Mouse (Mus musculus) adrenal gland, adult 18-20 months (tissue): ENCODE measurements at regions not wholly inside any gene's neighbourhood (a gene's known extent, or its start where the extent isn't known, plus 50 kb on each side); places are given as distances from the start of the nearest gene placed in this dataset.

Experiments
- DNase-seq, 2 experiments: peaks; one replicate each; pipeline ENCODE4 v3.0.0; 2021 to 2022; ENCODE audit warnings: low spot score in 2 of 2

DNA sequence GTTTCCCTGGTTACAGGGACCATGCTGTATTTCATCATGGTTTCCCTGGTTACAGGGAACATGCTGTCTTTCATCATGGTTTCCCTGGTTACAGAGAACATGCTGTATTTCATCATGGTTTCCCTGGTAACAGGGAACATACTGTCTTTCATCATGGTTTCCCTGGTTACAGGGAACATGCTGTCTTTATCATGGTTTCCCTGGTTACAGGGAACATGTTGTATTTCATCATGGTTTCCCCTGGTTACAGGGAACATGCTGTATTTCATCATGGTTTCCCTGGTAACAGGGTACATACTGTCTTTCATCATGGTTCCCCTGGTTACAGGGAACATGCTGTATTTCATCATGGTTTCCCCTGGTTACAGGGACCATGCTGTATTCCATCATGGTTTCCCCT lies 1579.5 kb downstream of the 4930444P10Rik start:
- DNase-seq: no peak

DNA sequence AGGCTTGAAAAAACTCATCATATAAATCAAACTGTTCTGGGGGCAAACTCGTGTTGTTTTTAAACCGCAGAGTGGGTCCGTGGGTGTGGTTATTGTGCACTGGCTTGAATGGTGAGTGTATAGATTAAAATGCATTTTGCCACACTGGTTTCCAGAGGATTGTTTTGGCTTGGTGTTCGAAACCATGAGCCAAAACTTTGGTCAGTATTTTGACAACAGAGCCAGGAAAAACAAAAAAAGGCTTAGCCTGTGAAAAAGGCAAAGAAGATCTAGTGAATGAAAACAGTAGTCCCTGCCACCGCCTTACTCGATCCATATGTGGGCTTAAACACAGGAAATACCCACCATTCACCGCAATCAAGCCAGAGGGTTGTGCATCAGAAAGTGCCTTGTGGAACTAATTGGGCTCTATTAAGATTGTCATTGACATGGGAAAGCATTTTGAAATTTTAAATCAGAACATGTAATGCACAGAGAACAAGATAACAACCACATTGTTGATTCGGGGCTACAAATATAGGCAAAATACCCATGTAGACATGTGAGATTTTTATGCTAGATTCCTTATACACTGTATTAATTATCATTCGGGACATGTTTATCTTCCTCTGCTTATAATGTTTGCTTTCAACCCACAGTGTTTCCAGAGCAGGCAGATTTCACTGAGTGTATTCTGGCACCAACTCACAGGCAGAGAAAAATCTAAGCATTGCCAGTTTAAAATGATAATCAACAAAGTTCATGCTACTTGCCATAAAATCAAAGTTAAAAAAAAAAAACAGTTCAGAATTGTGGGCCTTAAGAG lies 1580.4 kb downstream of the 4930444P10Rik start:
- DNase-seq: no peak

DNA sequence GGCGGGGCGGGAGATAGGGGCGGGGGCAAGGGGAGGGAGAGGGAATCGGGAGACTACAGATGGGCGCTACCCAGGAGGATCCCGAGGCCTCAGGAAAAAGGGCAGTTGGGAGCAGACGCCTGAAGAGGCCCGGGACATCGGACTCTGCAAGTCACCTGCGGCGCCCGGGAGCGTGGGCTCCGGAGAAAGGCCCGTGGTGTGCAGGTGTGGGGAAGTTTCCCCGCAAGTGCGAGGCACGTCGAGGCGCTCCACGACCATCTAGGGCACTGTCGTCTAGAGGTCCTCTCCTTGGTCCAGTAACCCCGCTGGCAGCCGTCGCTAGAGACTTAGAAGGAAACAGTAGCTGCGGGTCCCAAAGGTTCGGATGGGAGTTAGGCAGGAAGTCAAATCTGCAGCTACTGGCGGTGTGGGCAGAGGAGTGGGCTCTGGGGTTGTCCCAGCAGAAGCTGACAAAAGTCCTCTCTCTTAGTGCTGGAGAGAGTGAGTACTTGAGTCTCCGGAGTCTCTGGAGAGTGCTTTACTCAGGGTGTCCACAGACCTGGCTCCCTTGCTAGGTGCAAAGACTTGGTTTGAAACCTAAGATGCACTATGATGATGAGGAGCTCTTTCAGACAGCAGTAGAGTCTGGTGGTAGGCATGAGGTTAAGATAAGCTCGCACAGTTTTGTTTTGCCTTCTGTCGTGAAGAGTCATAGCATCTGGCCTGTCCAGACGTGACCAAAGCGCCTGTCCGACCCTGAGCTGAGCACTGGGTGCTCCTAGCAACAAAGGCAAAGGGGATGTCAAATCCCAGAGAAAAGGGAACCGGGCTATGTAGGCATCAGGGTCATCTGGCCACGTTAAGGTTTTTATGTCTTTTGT lies 1586.1 kb downstream of the 4930444P10Rik start:
- no peak for DNase-seq

DNA sequence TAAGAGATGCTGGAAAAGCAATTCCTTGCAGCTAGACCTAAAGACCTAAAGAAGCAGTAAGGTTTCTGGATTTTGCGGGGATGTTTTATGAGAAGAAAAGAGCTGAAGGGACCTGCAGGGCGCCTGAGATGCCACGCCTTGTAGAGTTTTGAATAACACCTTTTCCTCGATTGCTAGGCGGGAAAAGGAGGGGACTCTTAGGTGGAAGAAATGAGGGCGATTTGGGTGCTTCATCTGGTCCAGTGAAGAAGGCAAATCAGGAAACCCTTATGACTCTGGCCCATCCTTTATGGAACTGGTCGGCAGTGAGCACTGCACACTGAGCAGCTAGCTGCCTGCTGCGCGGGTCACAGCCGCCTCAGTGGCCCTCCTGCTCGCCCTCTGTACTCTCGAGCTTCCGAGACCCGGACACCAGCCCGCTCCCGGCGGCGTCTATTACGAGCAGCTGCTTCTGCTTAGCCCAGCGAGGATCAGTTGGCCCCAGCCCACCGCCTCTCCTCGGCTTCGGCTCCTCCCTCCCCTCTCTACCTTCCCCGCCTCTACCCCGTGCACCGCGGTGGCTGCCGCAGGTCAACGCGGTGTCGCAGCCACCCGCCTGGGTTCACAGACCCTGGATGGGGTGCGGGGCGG lies 1586.8 kb downstream of the 4930444P10Rik start:
- peak in 1 of 2 experiments; percentile 20 for DNase-seq

DNA sequence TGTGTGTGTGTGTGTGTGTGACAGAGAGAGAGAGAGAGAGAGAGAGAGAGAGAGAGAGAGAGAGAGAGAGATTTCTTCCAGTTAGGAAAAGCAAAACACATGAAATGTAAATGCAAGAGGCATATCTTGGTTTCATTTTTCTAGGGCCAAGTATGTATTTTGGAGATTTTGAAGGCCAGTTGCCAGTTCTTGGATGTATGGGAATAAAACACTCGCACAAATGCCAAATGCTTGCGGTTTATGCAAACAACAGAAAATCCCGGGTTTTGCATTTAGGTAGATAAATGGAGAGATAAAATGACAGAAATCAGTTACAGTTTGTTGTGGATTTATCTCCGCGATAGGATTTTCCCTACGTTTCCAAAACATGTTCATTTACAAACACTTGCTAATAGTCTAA lies 1587.4 kb downstream of the 4930444P10Rik start:
- no peak for DNase-seq

DNA sequence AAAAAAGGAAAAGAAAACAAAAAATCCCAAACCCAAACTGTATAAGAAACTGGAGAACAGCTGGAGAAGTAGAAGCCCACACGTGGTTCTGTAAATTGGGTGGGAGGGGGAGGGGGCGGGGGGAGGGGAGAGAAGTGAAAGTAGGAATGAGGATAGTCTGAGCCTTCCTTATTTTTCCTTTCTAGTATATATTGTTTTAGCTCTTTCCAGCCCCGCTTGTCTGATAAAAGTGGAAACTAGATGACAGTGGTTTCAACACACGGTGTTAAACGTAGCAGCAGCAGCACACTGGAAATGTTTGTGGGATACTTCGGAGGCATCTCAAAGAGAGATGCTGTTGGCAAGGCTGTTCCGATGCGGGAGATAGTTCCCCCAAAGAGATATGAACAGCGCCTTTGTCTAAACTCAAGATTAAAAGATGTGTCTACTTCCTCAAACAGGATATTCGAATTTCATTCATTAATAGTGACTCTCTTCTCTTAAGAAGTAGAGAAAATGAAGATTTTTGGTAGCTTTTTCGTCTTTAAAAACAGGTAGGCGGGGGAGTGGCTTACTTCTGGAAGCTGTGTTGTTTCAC lies 1588.3 kb downstream of the 4930444P10Rik start:
- DNase-seq: no peak

DNA sequence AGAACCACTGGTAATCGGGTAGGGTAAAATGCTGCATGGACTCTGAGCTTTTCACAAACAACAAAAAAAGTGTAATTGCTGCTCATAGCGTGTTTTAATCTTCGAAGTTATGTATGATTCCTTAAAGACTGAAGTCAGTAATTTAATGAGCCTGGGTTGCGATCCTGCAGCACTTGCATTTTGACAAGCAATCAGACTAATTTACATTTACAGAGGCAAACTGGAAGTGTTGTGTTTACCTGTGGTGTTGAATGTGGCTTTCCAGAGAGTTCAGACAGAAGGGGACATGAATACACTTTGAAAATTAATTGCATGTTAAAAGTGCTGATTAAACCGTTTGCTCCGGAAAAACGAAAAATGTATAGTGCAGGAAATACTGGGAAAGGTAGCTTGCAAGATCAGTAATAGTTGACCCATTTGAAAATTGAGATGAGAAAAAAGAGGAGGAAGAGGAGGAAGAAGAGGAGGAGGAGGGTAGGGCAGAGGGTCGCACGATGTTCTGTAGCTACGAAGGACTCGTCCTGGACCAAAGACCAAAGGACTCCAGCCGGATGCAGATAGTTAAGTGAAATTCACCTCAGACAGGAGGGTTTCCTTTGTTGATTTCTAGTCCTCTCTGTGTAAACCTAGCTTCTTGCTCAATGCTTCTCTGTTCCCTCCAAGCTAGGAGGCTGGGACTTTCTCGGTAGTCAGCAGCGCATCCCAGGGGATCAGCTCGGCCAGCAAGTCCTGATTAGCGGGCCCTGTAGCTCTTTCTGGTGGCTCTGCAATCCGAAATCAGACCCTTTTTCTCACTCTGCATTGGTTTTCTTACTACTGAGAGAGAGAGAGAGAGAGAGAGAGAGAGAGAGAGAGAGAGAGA lies 1589.0 kb downstream of the 4930444P10Rik start:
- DNase-seq: no peak

DNA sequence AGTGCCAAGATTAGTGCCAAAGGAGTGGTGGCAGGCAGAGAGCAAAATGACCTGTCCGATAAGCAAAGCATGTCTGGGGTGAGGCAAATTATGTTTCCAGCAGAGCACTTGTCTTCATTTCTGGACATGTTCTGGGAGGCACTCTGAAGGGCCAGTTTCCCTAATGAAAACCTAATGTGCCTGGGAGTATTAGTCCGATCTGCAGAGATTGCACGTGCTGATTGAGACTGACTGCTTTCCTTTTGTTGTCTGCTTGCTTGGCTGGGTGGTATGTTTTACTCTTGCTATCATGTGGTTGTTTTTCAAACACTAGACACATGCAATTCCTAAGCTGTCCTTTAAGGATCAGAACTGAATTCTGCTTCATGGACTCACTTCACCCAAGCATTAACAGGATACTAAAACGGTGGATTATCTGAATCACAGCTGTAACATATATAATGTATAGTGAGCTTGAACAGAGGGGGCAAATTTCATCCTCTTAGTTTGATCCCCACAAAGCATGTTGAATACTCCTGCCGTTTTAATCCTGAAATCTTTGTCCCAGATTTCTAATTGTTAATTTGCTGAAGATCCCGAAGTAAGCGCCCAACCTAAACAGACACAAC lies 1589.8 kb downstream of the 4930444P10Rik start:
- no peak for DNase-seq

DNA sequence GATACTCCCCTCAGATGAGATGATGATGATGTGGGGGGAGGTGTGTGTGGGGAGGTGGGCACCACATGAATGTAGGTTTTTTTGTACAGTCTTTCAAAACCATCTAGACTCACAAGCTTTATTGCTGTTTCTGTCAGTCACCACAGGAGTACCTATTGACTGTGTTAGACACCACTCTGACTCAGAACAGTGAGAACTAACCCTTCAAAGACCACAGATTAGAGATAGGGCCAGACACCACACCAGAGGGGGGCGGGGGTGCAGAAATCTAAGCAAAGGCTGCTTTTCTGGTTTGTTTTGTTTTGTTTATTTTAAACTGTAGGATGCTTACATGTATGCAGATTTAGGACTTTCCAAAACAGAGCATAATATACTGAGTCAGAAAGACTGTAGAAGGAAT lies 1594.0 kb downstream of the 4930444P10Rik start:
- DNase-seq: no peak

DNA sequence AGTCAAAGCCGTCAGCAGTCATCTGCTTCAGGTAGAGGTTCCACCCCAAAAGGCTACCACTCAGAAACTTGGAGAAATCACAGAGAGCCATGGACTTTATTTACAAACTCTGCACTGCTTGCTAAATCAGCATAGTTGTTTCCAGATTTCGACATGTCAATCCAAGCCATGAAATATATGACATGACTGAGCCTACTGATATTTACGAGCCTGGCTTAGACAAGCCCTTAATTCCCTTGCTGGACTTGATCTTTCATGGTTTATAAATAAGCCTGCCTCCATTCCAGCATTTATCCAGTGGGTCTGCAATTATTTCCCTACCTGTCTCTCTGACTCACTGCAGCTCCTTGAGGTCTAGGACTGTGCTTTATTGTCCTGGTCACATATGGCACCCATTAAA lies 1603.1 kb downstream of the 4930444P10Rik start:
- no peak for DNase-seq

DNA sequence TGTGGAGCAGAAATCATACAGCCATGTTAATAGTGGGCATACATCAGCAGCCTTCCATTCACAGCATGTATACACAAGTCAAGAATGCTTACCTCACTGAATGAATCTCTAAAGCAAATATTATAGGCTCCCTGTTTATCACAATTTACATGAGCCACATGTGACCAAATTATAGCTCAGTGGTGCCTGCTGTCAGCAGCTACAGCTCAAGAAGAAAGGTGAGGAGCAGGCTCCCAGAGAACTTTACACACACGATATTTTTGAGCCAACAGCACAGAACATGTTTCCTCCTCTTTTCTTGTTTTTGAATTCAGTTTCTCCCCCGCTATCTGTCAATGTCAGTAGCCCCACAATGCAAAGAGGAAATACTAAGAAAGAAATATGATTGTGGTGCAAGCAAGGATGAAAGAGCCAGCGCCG lies 1605.4 kb downstream of the 4930444P10Rik start:
- no peak for DNase-seq

DNA sequence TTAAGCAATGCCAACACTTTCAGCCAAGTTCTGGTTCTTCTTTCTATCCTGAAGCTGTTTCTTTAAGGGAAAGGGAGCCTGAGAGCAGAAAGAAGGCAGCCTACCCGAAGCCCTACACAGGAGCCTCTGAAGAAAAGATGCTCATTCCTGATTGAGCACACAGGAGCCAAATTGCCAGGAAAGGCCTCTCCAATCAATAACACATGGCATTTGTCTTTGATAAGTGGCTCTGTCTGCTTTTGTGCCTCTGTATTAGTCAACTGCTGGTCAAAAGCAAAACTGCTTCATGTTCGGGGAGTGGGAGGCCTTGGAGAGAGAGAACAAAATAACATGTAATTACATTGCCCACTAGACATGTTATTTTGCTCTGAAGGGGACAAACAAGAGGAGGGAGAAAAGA lies 1607.4 kb downstream of the 4930444P10Rik start:
- no peak for DNase-seq

DNA sequence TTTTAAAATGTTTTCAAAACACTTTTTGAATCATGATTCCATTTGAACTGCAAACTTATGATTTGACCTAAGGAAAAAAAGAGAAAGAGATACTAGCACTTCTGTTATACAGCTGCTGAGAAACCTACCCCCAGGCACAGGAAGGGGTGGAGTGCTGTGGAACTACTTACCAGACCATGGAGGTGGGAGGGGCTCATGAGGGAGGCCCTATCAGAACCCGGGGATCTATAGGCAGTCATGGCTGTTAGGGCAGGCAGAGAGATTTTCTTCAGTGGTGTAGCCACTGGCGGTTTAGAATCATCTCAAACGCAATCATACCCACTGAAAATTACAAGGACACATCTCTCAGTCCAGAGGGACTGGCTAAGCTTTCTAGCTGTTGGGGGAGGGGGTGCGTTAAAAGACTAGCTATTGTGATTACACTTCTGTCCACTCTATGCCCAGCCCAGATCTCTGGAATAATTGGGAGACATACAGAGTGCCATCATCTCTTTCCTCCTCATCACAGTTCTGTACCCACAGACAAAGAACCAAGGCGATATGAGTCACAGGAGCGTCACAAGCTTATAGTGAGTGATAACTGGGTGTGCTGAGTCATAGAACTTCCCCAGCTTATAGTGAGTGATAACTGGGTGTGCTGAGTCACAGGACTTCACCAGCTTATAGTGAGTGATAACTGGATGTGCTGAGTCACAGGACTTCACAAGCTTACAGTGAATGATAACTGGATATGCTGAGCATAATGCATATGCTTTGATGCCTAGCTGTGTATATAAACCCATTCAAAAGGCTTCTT lies 1608.8 kb downstream of the 4930444P10Rik start:
- peak in 1 of 2 experiments; percentile 15 for DNase-seq

DNA sequence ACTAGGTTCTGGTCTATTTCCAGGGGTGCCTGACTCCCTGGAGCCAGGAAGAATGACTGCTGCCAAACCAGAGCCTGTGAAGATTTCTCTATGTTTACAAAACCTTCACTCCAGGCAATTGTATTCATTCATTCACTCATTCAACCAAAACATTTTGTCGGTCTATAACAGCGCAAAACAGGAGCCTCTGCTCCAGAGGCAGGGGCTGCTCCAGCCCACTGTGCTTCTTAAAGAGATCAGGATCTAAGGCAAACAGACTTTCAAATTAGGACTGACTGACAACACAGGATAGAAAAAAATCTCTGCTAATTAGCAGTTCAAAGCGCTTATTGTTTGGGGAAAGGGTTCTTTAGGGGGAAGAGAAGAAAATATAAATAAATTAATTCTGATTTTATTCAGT lies 1620.8 kb downstream of the 4930444P10Rik start:
- no peak for DNase-seq

DNA sequence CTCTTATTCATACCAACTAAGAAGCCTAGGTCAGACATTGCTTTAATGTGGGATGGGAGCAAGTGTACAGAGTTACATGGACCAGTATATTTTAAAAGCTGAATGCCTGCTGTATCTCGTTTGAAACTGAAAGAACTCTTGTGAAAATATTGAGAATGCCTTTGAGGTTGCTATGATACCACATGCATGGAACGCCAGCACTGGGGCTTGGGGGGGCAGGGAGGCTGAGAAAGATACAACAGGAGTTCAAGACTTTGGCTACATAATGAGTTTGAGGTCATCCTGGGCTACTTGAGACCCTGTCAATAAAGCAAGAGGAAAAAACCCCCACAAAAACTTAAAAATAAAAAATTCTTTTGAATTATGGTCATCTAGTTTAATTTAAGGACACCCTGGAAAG lies 1621.6 kb downstream of the 4930444P10Rik start:
- no peak for DNase-seq

DNA sequence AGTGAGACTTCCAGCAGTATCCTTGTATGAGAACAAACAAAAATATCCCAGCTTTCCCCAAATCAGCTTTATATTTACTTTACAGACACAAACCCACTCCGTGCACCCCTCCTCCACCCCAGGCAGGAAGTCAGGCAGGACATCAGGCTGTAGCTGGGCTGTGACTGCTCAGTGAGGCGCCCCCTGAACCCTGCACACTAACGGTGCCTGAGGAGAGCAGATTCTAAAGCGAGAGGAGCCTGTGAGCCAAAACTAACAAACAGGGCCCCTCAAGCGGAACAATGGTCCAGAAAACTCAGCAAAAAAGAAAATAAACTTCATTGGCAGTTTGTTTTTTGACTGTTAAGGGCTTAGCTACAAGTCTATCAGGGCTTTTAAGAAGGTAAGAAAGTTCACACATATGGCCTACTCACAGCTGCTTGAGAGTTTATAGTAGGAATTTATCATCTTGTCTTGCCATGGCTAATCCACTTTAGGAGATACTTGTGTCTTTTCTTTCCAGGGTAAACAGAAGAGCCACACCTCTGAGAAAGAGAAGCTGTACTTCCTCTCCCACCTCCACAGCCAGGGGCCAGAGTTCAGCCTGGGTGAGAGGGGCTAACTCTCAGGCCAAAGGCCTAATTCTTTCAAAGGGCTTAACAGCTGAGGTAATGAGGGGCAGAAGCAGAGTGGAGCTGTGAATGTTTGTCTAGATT lies 1628.2 kb downstream of the 4930444P10Rik start:
- DNase-seq: no peak

DNA sequence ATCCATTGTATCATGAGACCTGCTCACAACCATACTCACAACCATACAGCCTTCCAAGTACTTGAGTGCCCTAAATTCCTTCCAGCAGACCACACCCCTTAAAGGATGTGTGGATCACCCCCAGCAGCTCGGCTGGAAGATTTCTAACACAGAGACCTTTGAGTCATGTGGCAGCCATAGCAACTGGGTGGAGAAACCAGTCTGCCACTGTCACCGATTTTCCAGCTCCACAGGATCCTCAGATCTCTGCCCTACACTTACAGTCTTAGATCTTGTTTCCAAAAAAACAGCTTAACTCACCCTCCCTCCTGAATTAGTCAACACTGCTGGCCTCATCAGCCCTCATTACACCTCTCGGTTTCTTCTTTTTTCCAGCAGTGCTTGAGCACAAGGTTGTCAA lies 1630.6 kb downstream of the 4930444P10Rik start:
- DNase-seq: no peak

DNA sequence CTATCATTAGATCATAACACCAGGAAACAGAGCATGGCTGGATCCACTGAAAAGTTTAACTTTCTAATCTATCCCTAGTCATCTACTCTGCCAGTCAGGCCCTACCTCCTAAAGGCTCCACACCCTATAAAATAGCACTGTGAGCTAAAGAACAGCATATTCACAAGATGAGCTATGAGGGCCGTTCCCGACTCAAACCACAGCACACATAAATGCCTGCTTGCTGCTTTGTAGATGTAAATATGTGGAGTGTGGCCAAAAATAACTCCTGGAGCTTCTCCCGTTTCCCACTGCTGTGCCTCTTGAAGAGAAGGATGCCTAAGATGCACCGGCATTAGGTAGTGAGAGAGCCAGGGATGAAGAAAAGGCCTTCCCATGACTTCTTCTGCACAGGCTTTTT lies 1632.3 kb downstream of the 4930444P10Rik start:
- DNase-seq: no peak

DNA sequence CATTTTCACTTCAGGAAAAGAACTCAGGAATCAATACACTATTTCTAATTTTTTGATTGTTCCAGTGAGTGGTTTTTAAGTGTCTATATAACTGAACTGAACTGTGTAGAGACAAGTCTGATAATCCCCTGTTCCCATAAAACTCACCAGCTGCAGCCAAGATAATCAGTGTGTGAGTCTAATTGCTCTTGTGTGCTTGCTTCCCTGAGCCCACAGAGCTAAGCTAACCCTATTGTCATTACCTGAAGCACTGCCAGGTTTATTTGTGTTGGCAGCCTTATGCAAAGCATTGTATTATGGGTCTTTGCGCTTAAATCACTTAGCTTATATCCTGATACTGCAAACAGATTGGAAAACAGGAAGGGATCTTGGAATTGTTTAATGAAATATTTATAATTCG lies 1663.8 kb downstream of the 4930444P10Rik start:
- no peak for DNase-seq
